Comparison of ENCODE assay signal across 8 mouse cellular contexts in genomic region chr1:152019196-152019595, GRCm38 (mm10).
DNase-seq lines count a peak whose midpoint lies in the region; ATAC-seq and TF ChIP-seq lines count a peak whose summit lies in the region.

No protein-coding gene starts in this region.

- peaks cover 14 to 65% of the 10 kb centered on the region in 2 experiments for H3K4me1 ChIP-seq in CH12.LX (ENCODE audit: control insufficient read depth in 1 of 2, insufficient read depth in 2 of 2)
- H3K4me1 ChIP-seq in hindbrain, postnatal 0 days (ENCODE audit: insufficient read depth, low read length): no peaks in the 10 kb centered on the region
- peaks cover 7% of the 10 kb centered on the region; the same call in 1 of the 2 replicates for H3K4me1 ChIP-seq in midbrain, embryonic 13.5 days (replicated peaks)

- no peak for ATAC-seq in hindbrain, postnatal 0 days
- no peak for ATAC-seq in midbrain, embryonic 13.5 days

- no peak for TF ChIP-seq EP300 in CH12.LX (IDR thresholded peaks at IDR 0.05; ENCODE audit: low read length)

- H3K36me3 ChIP-seq in CH12.LX (replicated peaks in 1 of 2; ENCODE audit: control insufficient read depth in 1 of 2, insufficient read depth in 1 of 2, low read length in 1 of 2): no peaks in the 10 kb centered on the region
- H3K36me3 ChIP-seq in hindbrain, postnatal 0 days (ENCODE audit: insufficient read depth, low read length): no peaks in the 10 kb centered on the region
- H3K36me3 ChIP-seq in midbrain, embryonic 13.5 days: no peaks in the 10 kb centered on the region

- no peaks in the 10 kb centered on the region for H3K9me3 ChIP-seq in CH12.LX (replicated peaks; ENCODE audit: low read length)
- no peaks in the 10 kb centered on the region for H3K9me3 ChIP-seq in hindbrain, postnatal 0 days (ENCODE audit: low read length)
- no peaks in the 10 kb centered on the region for H3K9me3 ChIP-seq in midbrain, embryonic 13.5 days

- TF ChIP-seq CTCF in CH12.LX (conservative IDR thresholded peaks at IDR 0.05 in 1 of 2, IDR thresholded peaks at IDR 0.05 in 1 of 2; ENCODE audit: low read depth in 2 of 2, low read length in 2 of 2): no peak
- peak; percentile 21; the same call in 1 of the 2 replicates for TF ChIP-seq CTCF in hindbrain, postnatal 0 days (IDR thresholded peaks at IDR 0.05; ENCODE audit: low read depth)

- H3K27ac ChIP-seq in CH12.LX (ENCODE audit: insufficient read depth, low read depth): no peak overlapping the region
- H3K27ac ChIP-seq in hindbrain, postnatal 0 days: no peak overlapping the region
- H3K27ac ChIP-seq in midbrain, embryonic 13.5 days: no peak overlapping the region

- DNase-seq in adrenal gland, postnatal 10 days: peak; percentile 31
- no peak for DNase-seq in adrenal gland, adult 8-10 months
- peak; percentile 91 for DNase-seq in CH12.LX (ENCODE audit: extremely low read depth)
- peak; percentile 45 for DNase-seq in hindbrain, postnatal 0 days (ENCODE audit: low spot score)
- DNase-seq in lung, postnatal 14 days: peak; percentile 5
- DNase-seq in thymus, postnatal 14 days: peak; percentile 51
- DNase-seq in right cerebral cortex, postnatal 25 days: no peak

- H3K4me3 ChIP-seq in CH12.LX (replicated peaks in 1 of 3; ENCODE audit: low read depth in 2 of 3, low read length in 2 of 3, poor library complexity in 1 of 3): no peak overlapping the region
- H3K4me3 ChIP-seq in hindbrain, postnatal 0 days (ENCODE audit: low read length): no peak overlapping the region
- H3K4me3 ChIP-seq in midbrain, embryonic 13.5 days (replicated peaks): no peak overlapping the region

- H3K9ac ChIP-seq in CH12.LX (ENCODE audit: insufficient read depth, low read depth): no peak overlapping the region
- no peak overlapping the region for H3K9ac ChIP-seq in hindbrain, postnatal 0 days (replicated peaks; ENCODE audit: low read length)
- no peak overlapping the region for H3K9ac ChIP-seq in midbrain, embryonic 13.5 days (replicated peaks)

- WGBS in hindbrain, postnatal 0 days: 57% methylated on average over 5 of the region's 5 CpGs
- 77% methylated on average over 5 of the region's 5 CpGs for WGBS in midbrain, embryonic 13.5 days

- in situ Hi-C loops in CH12.LX (cut with MboI; ENCODE audit: low pct_ligation_motif_present, low pct_unique_long_range_greater_than_20kb, low sequenced_read_pairs): no loop called here

- no peak for TF ChIP-seq POLR2A in CH12.LX (IDR thresholded peaks at IDR 0.05; ENCODE audit: low read depth, low read length)

- H3K4me2 ChIP-seq in CH12.LX (ENCODE audit: insufficient read depth, low read depth, poor library complexity, severe bottlenecking): no peak overlapping the region
- H3K4me2 ChIP-seq in hindbrain, postnatal 0 days (ENCODE audit: low read depth, low read length): no peak overlapping the region
- H3K4me2 ChIP-seq in midbrain, embryonic 13.5 days (replicated peaks): no peak overlapping the region

- H3K27me3 ChIP-seq in CH12.LX (replicated peaks): no peaks in the 10 kb centered on the region
- no peaks in the 10 kb centered on the region for H3K27me3 ChIP-seq in hindbrain, postnatal 0 days (ENCODE audit: insufficient read depth, low read length)
- H3K27me3 ChIP-seq in midbrain, embryonic 13.5 days: no peaks in the 10 kb centered on the region

- no peaks in the 10 kb centered on the region for H3K79me2 ChIP-seq in CH12.LX (replicated peaks; ENCODE audit: control insufficient read depth, extremely low read depth, insufficient read depth, poor library complexity, severe bottlenecking)

- dilution Hi-C loops in CH12.LX (cut with MboI; ENCODE audit: extremely low pct_ligation_motif_present, extremely low pct_unique_long_range_greater_than_20kb, low sequenced_read_pairs): no loop called here

- no peak; the same call in 1 of the 2 replicates for TF ChIP-seq RAD21 in CH12.LX (IDR thresholded peaks at IDR 0.05; ENCODE audit: low read depth, low read length)

TF ChIP-seq in CH12.LX, 34 proteins besides CTCF, POLR2A, EP300 and RAD21:
- TF ChIP-seq ELF1 (IDR thresholded peaks at IDR 0.05; ENCODE audit: low read depth, low read length) (peak; percentile 53), ZKSCAN1 (IDR thresholded peaks at IDR 0.05; ENCODE audit: borderline replicate concordance, low read depth, low read length) (no peak), TCF12 (IDR thresholded peaks at IDR 0.05; ENCODE audit: low read depth, low read length) (peak; percentile 36; the same call in 1 of the 2 replicates)

Comparison
In these comparisons a context has a peak if more than half of its experiments do, and no peak if none do; other contexts are left out.
1. DNase-seq: peak in adrenal gland, postnatal 10 days (single experiment), CH12.LX (single experiment), hindbrain, postnatal 0 days (single experiment), lung, postnatal 14 days (single experiment) and thymus, postnatal 14 days (single experiment); none in adrenal gland, adult 8-10 months (single experiment) and right cerebral cortex, postnatal 25 days (single experiment).